Mouse (Mus musculus): ENCODE results near the gene Ctsd. TPM values are rescaled to one million over a fixed set of nuclear protein-coding genes. Genes with fewer than 3 reads are reported as not detected.

The Ctsd gene
- polyA plus RNA-seq, 1 experiment from 2014 or later, result 313 TPM

DNA sequence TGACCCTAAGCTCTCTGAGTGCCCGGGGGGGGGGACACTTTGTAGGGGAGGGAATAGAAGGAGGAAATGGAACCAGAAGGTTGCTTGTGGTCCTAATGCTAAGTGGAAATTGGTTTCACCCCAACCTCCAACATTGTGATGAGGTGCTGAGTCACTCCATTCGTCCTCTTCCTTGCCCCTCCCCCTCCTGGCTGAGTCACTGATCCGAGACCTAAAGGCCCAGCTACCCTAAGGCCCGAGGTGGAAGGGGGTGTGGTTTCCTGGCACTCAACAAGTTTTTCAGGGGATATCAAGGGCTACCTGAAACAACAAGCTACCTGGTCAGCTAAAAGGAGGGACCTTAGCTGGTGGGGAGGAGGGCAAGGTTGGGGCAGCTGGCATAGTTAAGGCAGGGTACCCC lies 5.4 kb upstream of the Ctsd start:
- ATAC-seq (ENCODE audit: low FRiP score) (no peak), DNase-seq (ENCODE audit: low spot score) (no peak)
- H3K27ac ChIP-seq, result no peak overlapping the region
- H3K27me3 ChIP-seq (ENCODE audit: control insufficient read depth, insufficient read depth, low read length), result no peaks in the 10 kb centered on the region
- no peak overlapping the region for H3K9ac ChIP-seq
- WGBS, result 26% methylated on average over 4 of the region's 4 CpGs
- H3K36me3 ChIP-seq (replicated peaks; ENCODE audit: control insufficient read depth, insufficient read depth), result no peaks in the 10 kb centered on the region
- H3K4me2 ChIP-seq (replicated peaks), result no peak overlapping the region
- no peaks in the 10 kb centered on the region for H3K4me1 ChIP-seq (replicated peaks; ENCODE audit: control insufficient read depth, insufficient read depth, low read length)
- no peaks in the 10 kb centered on the region for H3K9me3 ChIP-seq (ENCODE audit: control insufficient read depth, low read length)
- no peak overlapping the region for H3K4me3 ChIP-seq (replicated peaks; ENCODE audit: low read length)

DNA sequence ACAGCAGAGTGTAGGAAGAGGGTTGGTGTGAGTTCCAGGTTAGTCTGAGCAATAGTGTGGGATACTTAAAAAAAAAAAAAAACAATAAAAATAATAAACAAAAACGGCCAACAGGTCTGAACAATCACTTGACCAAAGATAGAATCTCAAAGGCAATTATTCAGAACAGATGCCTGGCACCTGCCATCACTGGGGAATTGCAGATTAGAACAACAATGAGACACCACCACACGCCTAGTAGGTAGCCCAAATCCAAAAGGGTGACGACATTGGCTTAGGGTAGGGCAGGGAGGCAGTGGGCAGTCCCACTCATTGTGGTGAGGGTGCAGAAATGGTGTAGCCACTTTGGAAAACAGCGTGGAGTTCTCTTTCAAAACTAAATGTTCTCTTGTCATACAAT lies 3.8 kb upstream of the Ctsd start:
- no peak overlapping the region for H3K9ac ChIP-seq
- H3K4me1 ChIP-seq (replicated peaks; ENCODE audit: control insufficient read depth, insufficient read depth, low read length), result peaks cover 7% of the 10 kb centered on the region
- 60% methylated on average over 4 of the region's 4 CpGs for WGBS
- H3K9me3 ChIP-seq (ENCODE audit: control insufficient read depth, low read length), result no peaks in the 10 kb centered on the region
- no peaks in the 10 kb centered on the region for H3K27me3 ChIP-seq (ENCODE audit: control insufficient read depth, insufficient read depth, low read length)
- no peak overlapping the region for H3K27ac ChIP-seq
- no peak overlapping the region for H3K4me2 ChIP-seq (replicated peaks)
- DNase-seq (ENCODE audit: low spot score), result no peak
- H3K36me3 ChIP-seq (replicated peaks; ENCODE audit: control insufficient read depth, insufficient read depth), result no peaks in the 10 kb centered on the region
- ATAC-seq (ENCODE audit: low FRiP score), result no peak
- H3K4me3 ChIP-seq (replicated peaks; ENCODE audit: low read length), result no peak overlapping the region

DNA sequence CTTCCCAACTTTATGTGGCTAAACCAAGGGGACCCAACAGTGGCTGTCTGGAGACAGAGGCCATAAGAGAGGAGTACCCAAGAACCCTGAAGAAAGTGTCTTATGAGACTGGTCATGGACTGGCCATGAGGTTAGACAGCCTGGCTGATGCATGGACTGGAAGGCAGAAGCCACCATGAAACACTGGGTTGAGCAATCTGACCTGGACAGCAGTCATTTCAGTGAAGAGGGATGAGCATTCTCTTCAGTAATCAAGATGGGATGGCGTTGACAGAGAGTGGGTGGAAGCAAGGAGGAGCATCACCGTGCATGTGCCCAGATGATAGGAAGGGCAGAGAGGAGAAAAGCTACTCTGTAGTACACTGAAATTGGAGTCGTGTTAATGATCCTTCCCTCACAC lies 3.3 kb upstream of the Ctsd start:
- Histone ChIP-seq H3K9me3 (ENCODE audit: control insufficient read depth, low read length) (no peaks in the 10 kb centered on the region), H3K9ac (no peak overlapping the region), H3K4me1 (replicated peaks; ENCODE audit: control insufficient read depth, insufficient read depth, low read length) (peaks cover 12% of the 10 kb centered on the region), H3K27me3 (ENCODE audit: control insufficient read depth, insufficient read depth, low read length) (no peaks in the 10 kb centered on the region), H3K36me3 (replicated peaks; ENCODE audit: control insufficient read depth, insufficient read depth) (no peaks in the 10 kb centered on the region), H3K27ac (no peak overlapping the region), H3K4me3 (replicated peaks; ENCODE audit: low read length) (no peak overlapping the region), H3K4me2 (replicated peaks) (no peak overlapping the region)
- DNase-seq (ENCODE audit: low spot score) (no peak), ATAC-seq (ENCODE audit: low FRiP score) (no peak)
- WGBS, result 82% methylated on average over 3 of the region's 3 CpGs

DNA sequence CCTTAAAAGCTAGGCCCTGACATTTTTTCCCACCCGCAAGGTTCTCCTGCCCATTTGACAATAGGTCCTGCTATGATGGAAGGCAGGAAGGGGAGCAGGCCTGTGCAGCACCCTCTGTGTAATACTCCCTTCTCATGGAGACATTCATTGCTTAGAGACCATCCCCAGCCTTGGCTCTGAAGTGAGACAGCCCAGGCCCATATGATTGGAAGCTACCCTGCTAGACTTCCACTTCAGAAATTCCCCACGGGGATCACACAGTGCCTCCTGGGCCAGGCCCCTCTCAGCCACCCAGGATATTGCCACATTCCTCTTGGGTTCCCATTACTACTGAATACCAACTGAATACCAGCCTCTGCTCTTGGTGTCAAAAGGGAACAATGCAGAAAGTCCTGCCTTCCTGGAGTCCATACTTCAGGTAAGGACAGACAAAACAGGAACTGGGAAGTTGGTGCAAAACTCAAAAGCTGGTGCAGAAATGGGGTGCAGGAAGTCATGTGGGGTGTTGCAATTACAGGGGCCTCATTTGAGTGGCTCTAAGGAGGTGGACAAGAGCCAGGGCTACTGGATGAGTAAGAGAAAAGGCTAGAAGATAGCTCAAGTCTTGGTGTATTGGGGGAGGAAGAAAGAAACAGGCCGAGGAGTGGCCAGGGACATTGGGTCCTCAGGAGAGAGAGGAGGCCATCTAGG lies 2.3 kb upstream of the Ctsd start:
- peaks cover 18% of the 10 kb centered on the region for H3K4me1 ChIP-seq (replicated peaks; ENCODE audit: control insufficient read depth, insufficient read depth, low read length)
- H3K4me3 ChIP-seq (replicated peaks; ENCODE audit: low read length), result no peak overlapping the region
- no peaks in the 10 kb centered on the region for H3K9me3 ChIP-seq (ENCODE audit: control insufficient read depth, low read length)
- ATAC-seq (ENCODE audit: low FRiP score), result no peak
- H3K27ac ChIP-seq, result no peak overlapping the region
- peaks cover 3% of the 10 kb centered on the region; the same call in 1 of the 2 replicates for H3K36me3 ChIP-seq (replicated peaks; ENCODE audit: control insufficient read depth, insufficient read depth)
- 85% methylated on average over 3 of the region's 3 CpGs for WGBS
- H3K9ac ChIP-seq, result no peak overlapping the region
- DNase-seq (ENCODE audit: low spot score), result no peak
- no peaks in the 10 kb centered on the region for H3K27me3 ChIP-seq (ENCODE audit: control insufficient read depth, insufficient read depth, low read length)
- no peak overlapping the region for H3K4me2 ChIP-seq (replicated peaks)

DNA sequence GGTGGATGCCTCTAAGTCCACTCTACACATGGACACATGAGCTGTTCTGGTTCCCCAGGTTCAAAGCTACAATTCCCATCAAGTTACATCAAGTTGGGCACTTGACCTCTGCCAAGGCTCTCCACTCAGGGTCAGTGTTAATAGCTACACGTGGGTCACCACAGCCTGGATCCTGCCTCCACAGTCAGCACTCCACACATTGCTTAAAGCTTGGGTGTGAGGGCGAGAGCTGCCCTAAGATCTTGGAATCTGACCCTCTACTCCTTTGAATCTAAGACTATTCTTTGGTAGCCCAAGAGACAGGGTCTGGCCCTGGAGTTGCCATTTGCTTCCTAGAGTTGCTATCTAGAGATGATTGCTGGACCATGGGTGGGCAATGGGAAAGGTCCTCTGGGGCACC lies 902 bp upstream of the Ctsd start:
- Histone ChIP-seq H3K9ac (no peak overlapping the region), H3K27me3 (ENCODE audit: control insufficient read depth, insufficient read depth, low read length) (no peaks in the 10 kb centered on the region), H3K4me2 (replicated peaks) (no peak overlapping the region), H3K4me1 (replicated peaks; ENCODE audit: control insufficient read depth, insufficient read depth, low read length) (peaks cover 18% of the 10 kb centered on the region), H3K9me3 (ENCODE audit: control insufficient read depth, low read length) (no peaks in the 10 kb centered on the region), H3K27ac (no peak overlapping the region), H3K36me3 (replicated peaks; ENCODE audit: control insufficient read depth, insufficient read depth) (peaks cover 17% of the 10 kb centered on the region), H3K4me3 (replicated peaks; ENCODE audit: low read length) (no peak overlapping the region)
- 91% methylated on average over 2 of the region's 2 CpGs for WGBS
- no peak for ATAC-seq (ENCODE audit: low FRiP score)
- DNase-seq (ENCODE audit: low spot score), result no peak

DNA sequence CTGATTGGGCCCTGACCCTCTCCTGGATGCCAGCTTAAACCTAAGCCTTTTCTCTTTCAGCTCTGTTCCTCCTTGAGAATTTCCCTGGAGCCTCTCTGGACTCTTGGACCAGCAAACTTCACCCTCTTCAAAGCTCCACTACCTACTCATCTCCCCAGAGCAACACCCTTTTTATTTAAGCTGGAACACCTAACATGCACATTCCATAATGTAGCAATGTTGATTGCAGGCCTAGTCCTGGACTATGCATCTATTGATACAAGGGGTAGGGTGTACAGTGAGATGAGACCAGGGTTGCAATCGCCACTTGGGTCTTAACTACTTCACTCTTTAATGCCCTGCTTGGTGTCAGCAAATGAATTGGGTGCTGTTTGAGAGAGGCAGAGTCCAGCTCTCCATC lies 360 bp upstream of the Ctsd start:
- WGBS, result 98% methylated on average over 1 of the region's 1 CpGs
- DNase-seq (ENCODE audit: low spot score) (no peak), ATAC-seq (ENCODE audit: low FRiP score) (no peak)
- Histone ChIP-seq H3K36me3 (replicated peaks; ENCODE audit: control insufficient read depth, insufficient read depth) (peaks cover 22% of the 10 kb centered on the region), H3K27me3 (ENCODE audit: control insufficient read depth, insufficient read depth, low read length) (no peaks in the 10 kb centered on the region), H3K4me2 (replicated peaks) (peak overlapping the region; percentile 83), H3K27ac (peak overlapping the region; percentile 60; the same call in 1 of the 2 replicates), H3K4me1 (replicated peaks; ENCODE audit: control insufficient read depth, insufficient read depth, low read length) (peaks cover 18% of the 10 kb centered on the region), H3K9ac (peak overlapping the region; percentile 40; the same call in 1 of the 2 replicates), H3K4me3 (replicated peaks; ENCODE audit: low read length) (peak overlapping the region; percentile 71), H3K9me3 (ENCODE audit: control insufficient read depth, low read length) (no peaks in the 10 kb centered on the region)

DNA sequence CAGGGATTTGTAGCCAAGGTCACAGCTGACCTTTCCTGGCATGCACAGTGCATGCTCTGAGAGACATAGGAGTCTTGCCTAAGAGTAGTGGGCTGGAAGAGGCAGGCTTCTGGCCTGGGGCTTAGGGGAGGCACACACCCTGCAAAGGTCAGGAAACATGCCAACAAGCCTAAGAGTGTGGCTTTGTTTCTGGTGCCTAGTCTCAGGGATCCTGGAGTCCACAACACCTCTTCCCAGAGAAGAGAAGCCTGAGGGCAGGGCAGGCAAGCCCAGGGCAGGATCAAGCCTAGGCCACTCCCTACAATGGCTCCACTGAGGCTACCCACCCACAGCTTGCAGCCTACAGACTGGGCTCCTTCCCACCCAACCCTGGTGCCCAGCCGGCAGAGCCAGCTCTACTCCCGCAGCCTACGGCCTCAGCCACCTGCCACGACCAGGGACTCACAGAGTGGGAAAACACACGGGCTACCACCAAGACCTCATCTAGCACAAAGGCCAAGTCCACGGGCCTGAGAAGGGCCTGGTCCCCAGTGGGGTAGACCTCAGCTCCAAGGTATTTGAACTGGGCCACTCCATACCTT lies 1.1 kb downstream of the Ctsd start:
- Histone ChIP-seq H3K4me1 (replicated peaks; ENCODE audit: control insufficient read depth, insufficient read depth, low read length) (peaks cover 18% of the 10 kb centered on the region), H3K9me3 (ENCODE audit: control insufficient read depth, low read length) (no peaks in the 10 kb centered on the region), H3K4me3 (replicated peaks; ENCODE audit: low read length) (peak overlapping the region; percentile 71), H3K36me3 (replicated peaks; ENCODE audit: control insufficient read depth, insufficient read depth) (peaks cover 37% of the 10 kb centered on the region), H3K4me2 (replicated peaks) (peak overlapping the region; percentile 83), H3K9ac (peak overlapping the region; percentile 80), H3K27me3 (ENCODE audit: control insufficient read depth, insufficient read depth, low read length) (no peaks in the 10 kb centered on the region), H3K27ac (no peak overlapping the region)
- 59% methylated on average over 6 of the region's 6 CpGs for WGBS
- ATAC-seq (ENCODE audit: low FRiP score), result no peak
- DNase-seq (ENCODE audit: low spot score), result no peak

DNA sequence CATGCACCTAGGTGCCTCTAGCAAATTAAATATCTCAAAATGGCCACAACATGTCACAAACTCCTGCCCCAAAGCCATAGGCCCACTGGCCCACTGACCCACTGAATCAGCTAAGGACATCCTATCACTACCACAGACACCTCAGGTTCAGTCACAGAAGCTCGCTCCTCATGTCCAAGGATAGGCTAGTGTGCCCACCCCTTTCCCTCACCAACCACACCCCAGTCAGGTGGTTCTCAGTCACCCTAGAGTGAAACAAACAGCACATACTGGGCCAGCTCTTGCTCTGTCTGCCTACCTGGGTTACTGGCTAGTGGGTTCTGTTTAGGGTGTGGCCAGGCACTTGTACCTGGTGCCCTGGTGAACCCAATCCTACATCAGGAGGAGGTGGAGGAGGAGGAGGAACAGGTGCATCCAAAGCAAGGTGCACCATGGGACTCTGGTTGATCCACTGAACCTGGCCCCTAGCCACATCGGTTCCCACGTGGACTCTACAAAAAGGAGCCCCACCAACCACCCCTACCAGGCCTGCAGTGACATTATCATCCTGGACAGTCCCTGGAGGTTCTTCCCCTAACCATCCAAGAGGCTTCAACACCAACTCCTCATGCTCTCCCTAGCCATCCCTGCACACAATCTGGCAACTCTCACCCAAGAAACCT lies 2.0 kb downstream of the Ctsd start:
- H3K27me3 ChIP-seq (ENCODE audit: control insufficient read depth, insufficient read depth, low read length), result no peaks in the 10 kb centered on the region
- no peak overlapping the region for H3K9ac ChIP-seq
- DNase-seq (ENCODE audit: low spot score), result no peak
- WGBS, result 89% methylated on average over 3 of the region's 3 CpGs
- no peak overlapping the region for H3K27ac ChIP-seq
- H3K9me3 ChIP-seq (ENCODE audit: control insufficient read depth, low read length), result no peaks in the 10 kb centered on the region
- H3K4me3 ChIP-seq (replicated peaks; ENCODE audit: low read length), result 0 out of 2 replicates have a peak overlapping the region, but pooled peaks have one; percentile 71
- peaks cover 45% of the 10 kb centered on the region for H3K36me3 ChIP-seq (replicated peaks; ENCODE audit: control insufficient read depth, insufficient read depth)
- peak overlapping the region; percentile 83 for H3K4me2 ChIP-seq (replicated peaks)
- ATAC-seq (ENCODE audit: low FRiP score), result no peak
- H3K4me1 ChIP-seq (replicated peaks; ENCODE audit: control insufficient read depth, insufficient read depth, low read length), result peaks cover 18% of the 10 kb centered on the region

DNA sequence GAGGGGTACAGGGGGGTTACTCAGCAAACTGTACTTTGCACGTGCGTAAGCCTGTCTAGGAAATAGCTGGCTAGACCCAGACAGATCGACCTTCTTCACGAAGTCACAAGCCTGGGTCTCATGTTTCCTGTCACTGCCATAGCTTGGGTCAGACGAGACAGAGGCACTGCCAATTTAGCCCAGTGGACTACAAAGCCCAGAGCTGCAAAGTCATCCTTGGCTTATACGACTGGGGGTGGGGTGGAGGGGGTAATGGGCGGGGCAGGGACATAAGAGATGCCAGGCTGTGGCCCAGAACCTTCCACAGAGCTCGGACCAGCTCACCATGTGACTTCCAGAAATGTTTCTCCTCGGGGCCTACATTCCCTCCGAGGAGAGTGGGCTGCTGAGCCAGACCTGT lies 3.5 kb downstream of the Ctsd start:
- WGBS, result 90% methylated on average over 10 of the region's 10 CpGs
- H3K4me3 ChIP-seq (replicated peaks; ENCODE audit: low read length), result no peak overlapping the region
- ATAC-seq (ENCODE audit: low FRiP score) (no peak), DNase-seq (ENCODE audit: low spot score) (no peak)
- peaks cover 61% of the 10 kb centered on the region for H3K36me3 ChIP-seq (replicated peaks; ENCODE audit: control insufficient read depth, insufficient read depth)
- no peak overlapping the region for H3K4me2 ChIP-seq (replicated peaks)
- H3K27me3 ChIP-seq (ENCODE audit: control insufficient read depth, insufficient read depth, low read length), result no peaks in the 10 kb centered on the region
- peaks cover 18% of the 10 kb centered on the region for H3K4me1 ChIP-seq (replicated peaks; ENCODE audit: control insufficient read depth, insufficient read depth, low read length)
- H3K27ac ChIP-seq, result no peak overlapping the region
- no peak overlapping the region for H3K9ac ChIP-seq
- no peaks in the 10 kb centered on the region for H3K9me3 ChIP-seq (ENCODE audit: control insufficient read depth, low read length)

All from hindbrain, embryonic 14.5 days (tissue).